Mouse (Mus musculus) right cerebral cortex, postnatal 36 days (tissue): ENCODE data around the gene Car10.
"Not testable (repeated sequence)": the region's sequence is repeated elsewhere in the genome, so short reads cannot be mapped to it uniquely, and the experiment has no call there.

Experiments used
- DNase-seq, 2 experiments: peaks; one replicate each; pipeline ENCODE4 v3.0.0; 2022; ENCODE audit warnings: low spot score in 2 of 2, mixed read lengths in 1 of 2

Gene Car10

GRCm38 (mm10) chr11:93391159-93391558 lies 293.3 kb downstream of the Car10 start:
- DNase-seq: no peak

GRCm38 (mm10) chr11:93393371-93393770 lies 295.5 kb downstream of the Car10 start:
- not testable (repeated sequence) for DNase-seq

- no peak for DNase-seq
These were observed 298.5 kb downstream of the Car10 start for GRCm38 (mm10) chr11:93396356-93396755.

GRCm38 (mm10) chr11:93401167-93401566 lies 303.3 kb downstream of the Car10 start:
- not testable (repeated sequence) for DNase-seq

GRCm38 (mm10) chr11:93407981-93408380 lies 310.2 kb downstream of the Car10 start:
- DNase-seq: peak in 1 of 2 experiments; percentile 7

- DNase-seq: no peak
These were observed 333.7 kb downstream of the Car10 start for GRCm38 (mm10) chr11:93431482-93431881.

GRCm38 (mm10) chr11:93434997-93435915 lies 337.4 kb downstream of the Car10 start:
- no peak for DNase-seq

- no peak for DNase-seq
These were observed 339.1 kb downstream of the Car10 start for GRCm38 (mm10) chr11:93436892-93437291.

- DNase-seq: no peak
These were observed 342.6 kb downstream of the Car10 start for GRCm38 (mm10) chr11:93440466-93440865.

- no peak for DNase-seq
These were observed 345.9 kb downstream of the Car10 start for GRCm38 (mm10) chr11:93443777-93444176.

- no peak for DNase-seq
These were observed 346.9 kb downstream of the Car10 start for GRCm38 (mm10) chr11:93444741-93445140.

GRCm38 (mm10) chr11:93447566-93447965 lies 349.7 kb downstream of the Car10 start:
- no peak for DNase-seq

GRCm38 (mm10) chr11:93448290-93449256 lies 350.7 kb downstream of the Car10 start:
- DNase-seq: no peak

- no peak for DNase-seq
These were observed 352.7 kb downstream of the Car10 start for GRCm38 (mm10) chr11:93450535-93450934.

GRCm38 (mm10) chr11:93466221-93466620 lies 368.4 kb downstream of the Car10 start:
- no peak for DNase-seq

- peak in 1 of 2 experiments; percentile 18 for DNase-seq
These were observed 369.9 kb downstream of the Car10 start for GRCm38 (mm10) chr11:93467711-93468110.

- no peak for DNase-seq
These were observed 372.9 kb downstream of the Car10 start for GRCm38 (mm10) chr11:93470771-93471170.

- DNase-seq: peak; percentile 73 to 76
These were observed 373.8 kb downstream of the Car10 start for GRCm38 (mm10) chr11:93471573-93472179.

GRCm38 (mm10) chr11:93484661-93485060 lies 386.8 kb downstream of the Car10 start:
- no peak for DNase-seq

- DNase-seq: peak in 1 of 2 experiments; percentile 13
These were observed 389.2 kb downstream of the Car10 start for GRCm38 (mm10) chr11:93487021-93487420.

- DNase-seq: no peak
These were observed 390.2 kb downstream of the Car10 start for GRCm38 (mm10) chr11:93487913-93488604.
